Mouse (Mus musculus) heart, postnatal 0 days (tissue): ENCODE data around the gene Apoa5.

Experiments used
- CTCF ChIP-seq: IDR thresholded peaks from 2 replicates; pipeline ENCODE4 v1.5.1; 2016; ENCODE audit warnings: antibody characterized with exemption, control low read depth, low read depth
- EP300 ChIP-seq: IDR thresholded peaks from 2 replicates; pipeline ENCODE4 v1.6.1; 2016; ENCODE audit warnings: antibody characterized with exemption, low read depth

DNA sequence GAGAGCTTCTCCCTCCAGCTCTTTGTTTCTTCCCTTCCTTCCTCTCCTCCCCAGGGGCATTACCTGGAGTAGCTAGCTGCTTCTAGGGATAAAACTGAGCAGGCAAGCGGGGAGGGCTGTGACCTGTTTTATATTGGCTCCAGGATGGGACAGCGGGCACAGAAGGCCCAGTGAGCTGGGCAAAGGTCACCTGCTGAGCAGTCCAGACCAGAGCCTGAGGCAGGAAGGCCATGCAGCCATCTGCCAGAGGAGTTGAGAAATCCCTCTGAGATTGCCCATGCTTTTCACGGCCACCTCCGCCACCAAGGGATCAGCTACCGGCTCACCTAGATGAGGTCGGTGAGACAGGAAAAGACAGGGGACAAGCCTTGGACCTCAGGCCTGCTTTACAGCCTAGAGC, 33.2 kb upstream of the Apoa5 start:
- TF ChIP-seq CTCF (no peak), EP300 (no peak)
